Mouse (Mus musculus): ENCODE measurements around the gene Ppp1ca. TPM values are rescaled to one million over a fixed set of nuclear protein-coding genes. Genes with fewer than 3 reads are reported as not detected.

Ppp1ca gene
- polyA plus RNA-seq, 1 experiment from 2014 or later = 837 TPM

GRCm38 (mm10) chr19:4152445-4153231, 39.2 kb upstream of the Ppp1ca start:
- 90% methylated on average over 8 of the region's 8 CpGs for WGBS
- Histone ChIP-seq H3K9ac (ENCODE audit: low read length) (no peak overlapping the region), H3K9me3 (ENCODE audit: control insufficient read depth, low read length) (no peaks in the 10 kb centered on the region), H3K27ac (ENCODE audit: low read depth) (no peak overlapping the region), H3K36me3 (ENCODE audit: control insufficient read depth, insufficient read depth, low read length) (peaks cover 49% of the 10 kb centered on the region), H3K27me3 (replicated peaks; ENCODE audit: control insufficient read depth, insufficient read depth, low read length) (no peaks in the 10 kb centered on the region), H3K4me3 (ENCODE audit: low read depth, low read length) (no peak overlapping the region), H3K4me2 (ENCODE audit: low read length) (no peak overlapping the region), H3K4me1 (replicated peaks; ENCODE audit: control insufficient read depth, insufficient read depth, low read length) (peaks cover 17% of the 10 kb centered on the region)
- ATAC-seq (replicated peaks; ENCODE audit: low FRiP score, low TSS enrichment, low read depth) = no peak
- DNase-seq (ENCODE audit: low spot score) = no peak

- Histone ChIP-seq H3K4me2 (ENCODE audit: low read length) (no peak within 1 kb of the TSS), H3K27ac (ENCODE audit: low read depth) (no peak within 1 kb of the TSS), H3K9ac (ENCODE audit: low read length) (no peak within 1 kb of the TSS), H3K27me3 (replicated peaks; ENCODE audit: control insufficient read depth, insufficient read depth, low read length) (no peaks in the 10 kb centered on the region), H3K4me3 (ENCODE audit: low read depth, low read length) (no peak within 1 kb of the TSS), H3K36me3 (ENCODE audit: control insufficient read depth, insufficient read depth, low read length) (peaks cover 55% of the 10 kb centered on the region), H3K9me3 (ENCODE audit: control insufficient read depth, low read length) (no peaks in the 10 kb centered on the region), H3K4me1 (replicated peaks; ENCODE audit: control insufficient read depth, insufficient read depth, low read length) (peaks cover 11% of the 10 kb centered on the region)
- DNase-seq (ENCODE audit: low spot score) (no peak), ATAC-seq (replicated peaks; ENCODE audit: low FRiP score, low TSS enrichment, low read depth) (no peak)
- 71% methylated on average over 11 of the region's 11 CpGs for WGBS
Measured at GRCm38 (mm10) chr19:4153232-4153654, 38.6 kb upstream of the Ppp1ca start, which contains the start of gene Ptprcap. Gene Ptprcap, plus strand, starts transcription at chr19:4153604.

- 77% methylated on average over 13 of the region's 13 CpGs for WGBS
- no peak overlapping the region for H3K9ac ChIP-seq (ENCODE audit: low read length)
- no peak overlapping the region for H3K27ac ChIP-seq (ENCODE audit: low read depth)
Measured at GRCm38 (mm10) chr19:4154437-4155222, 37.2 kb upstream of the Ppp1ca start.

GRCm38 (mm10) chr19:4155223-4156072, 36.4 kb upstream of the Ppp1ca start:
- no peaks in the 10 kb centered on the region for H3K4me1 ChIP-seq (replicated peaks; ENCODE audit: control insufficient read depth, insufficient read depth, low read length)
- 80% methylated on average over 6 of the region's 6 CpGs for WGBS
- no peak overlapping the region for H3K9ac ChIP-seq (ENCODE audit: low read length)
- H3K27me3 ChIP-seq (replicated peaks; ENCODE audit: control insufficient read depth, insufficient read depth, low read length) = no peaks in the 10 kb centered on the region
- no peaks in the 10 kb centered on the region for H3K9me3 ChIP-seq (ENCODE audit: control insufficient read depth, low read length)
- ATAC-seq (replicated peaks; ENCODE audit: low FRiP score, low TSS enrichment, low read depth) (no peak), DNase-seq (ENCODE audit: low spot score) (no peak)
- no peak overlapping the region for H3K4me3 ChIP-seq (ENCODE audit: low read depth, low read length)
- peaks cover 70% of the 10 kb centered on the region for H3K36me3 ChIP-seq (ENCODE audit: control insufficient read depth, insufficient read depth, low read length)
- no peak overlapping the region for H3K4me2 ChIP-seq (ENCODE audit: low read length)
- H3K27ac ChIP-seq (ENCODE audit: low read depth) = no peak overlapping the region

More at GRCm38 (mm10) chr19:4154437-4155222, 37.2 kb upstream of the Ppp1ca start:
- DNase-seq (ENCODE audit: low spot score) (no peak), ATAC-seq (replicated peaks; ENCODE audit: low FRiP score, low TSS enrichment, low read depth) (no peak)
- Histone ChIP-seq H3K36me3 (ENCODE audit: control insufficient read depth, insufficient read depth, low read length) (peaks cover 67% of the 10 kb centered on the region), H3K4me2 (ENCODE audit: low read length) (no peak overlapping the region), H3K27me3 (replicated peaks; ENCODE audit: control insufficient read depth, insufficient read depth, low read length) (no peaks in the 10 kb centered on the region), H3K4me1 (replicated peaks; ENCODE audit: control insufficient read depth, insufficient read depth, low read length) (peaks cover 3% of the 10 kb centered on the region; the same call in 1 of the 2 replicates), H3K4me3 (ENCODE audit: low read depth, low read length) (no peak overlapping the region), H3K9me3 (ENCODE audit: control insufficient read depth, low read length) (no peaks in the 10 kb centered on the region)

GRCm38 (mm10) chr19:4156073-4156579, 35.7 kb upstream of the Ppp1ca start:
- Histone ChIP-seq H3K36me3 (ENCODE audit: control insufficient read depth, insufficient read depth, low read length) (peaks cover 70% of the 10 kb centered on the region), H3K4me2 (ENCODE audit: low read length) (no peak overlapping the region), H3K4me1 (replicated peaks; ENCODE audit: control insufficient read depth, insufficient read depth, low read length) (no peaks in the 10 kb centered on the region), H3K9me3 (ENCODE audit: control insufficient read depth, low read length) (no peaks in the 10 kb centered on the region), H3K9ac (ENCODE audit: low read length) (no peak overlapping the region), H3K4me3 (ENCODE audit: low read depth, low read length) (no peak overlapping the region), H3K27ac (ENCODE audit: low read depth) (no peak overlapping the region), H3K27me3 (replicated peaks; ENCODE audit: control insufficient read depth, insufficient read depth, low read length) (no peaks in the 10 kb centered on the region)
- DNase-seq (ENCODE audit: low spot score) (no peak), ATAC-seq (replicated peaks; ENCODE audit: low FRiP score, low TSS enrichment, low read depth) (no peak)
- whole genome bisulfite sequencing = 76% methylated on average over 20 of the region's 20 CpGs

GRCm38 (mm10) chr19:4156771-4157170, 35.1 kb upstream of the Ppp1ca start:
- no peaks in the 10 kb centered on the region for H3K27me3 ChIP-seq (replicated peaks; ENCODE audit: control insufficient read depth, insufficient read depth, low read length)
- H3K36me3 ChIP-seq (ENCODE audit: control insufficient read depth, insufficient read depth, low read length) = peaks cover 72% of the 10 kb centered on the region
- no peak overlapping the region for H3K4me2 ChIP-seq (ENCODE audit: low read length)
- H3K9ac ChIP-seq (ENCODE audit: low read length) = no peak overlapping the region
- WGBS = 87% methylated on average over 12 of the region's 12 CpGs
- H3K27ac ChIP-seq (ENCODE audit: low read depth) = no peak overlapping the region
- H3K4me3 ChIP-seq (ENCODE audit: low read depth, low read length) = no peak overlapping the region
- ATAC-seq (replicated peaks; ENCODE audit: low FRiP score, low TSS enrichment, low read depth) (no peak), DNase-seq (ENCODE audit: low spot score) (no peak)
- H3K9me3 ChIP-seq (ENCODE audit: control insufficient read depth, low read length) = no peaks in the 10 kb centered on the region
- H3K4me1 ChIP-seq (replicated peaks; ENCODE audit: control insufficient read depth, insufficient read depth, low read length) = no peaks in the 10 kb centered on the region

- H3K9me3 ChIP-seq (ENCODE audit: control insufficient read depth, low read length) = no peaks in the 10 kb centered on the region
- WGBS = 92% methylated on average over 8 of the region's 8 CpGs
- H3K27ac ChIP-seq (ENCODE audit: low read depth) = no peak overlapping the region
- no peak overlapping the region for H3K9ac ChIP-seq (ENCODE audit: low read length)
- peaks cover 55% of the 10 kb centered on the region for H3K36me3 ChIP-seq (ENCODE audit: control insufficient read depth, insufficient read depth, low read length)
- no peak overlapping the region for H3K4me2 ChIP-seq (ENCODE audit: low read length)
- H3K4me3 ChIP-seq (ENCODE audit: low read depth, low read length) = no peak overlapping the region
- no peaks in the 10 kb centered on the region for H3K27me3 ChIP-seq (replicated peaks; ENCODE audit: control insufficient read depth, insufficient read depth, low read length)
- no peak for ATAC-seq (replicated peaks; ENCODE audit: low FRiP score, low TSS enrichment, low read depth)
- no peak for DNase-seq (ENCODE audit: low spot score)
- peaks cover 11% of the 10 kb centered on the region for H3K4me1 ChIP-seq (replicated peaks; ENCODE audit: control insufficient read depth, insufficient read depth, low read length)
Measured at GRCm38 (mm10) chr19:4159049-4159448, 32.8 kb upstream of the Ppp1ca start.

Data from intestine, embryonic 14.5 days (tissue).